Mouse (Mus musculus) brain, embryonic 18.5 days (tissue): Measurements from ENCODE around the gene Rnf6.
"Not testable (repeated sequence)": the region's sequence is repeated elsewhere in the genome, so short reads cannot be mapped to it uniquely, and the experiment has no call there.

ENCODE experiments used
- DNase-seq: peaks from one replicate; pipeline ENCODE4 v3.0.0-alpha.2; 2012; ENCODE audit warnings: low read depth, low spot score

Rnf6 gene

DNA sequence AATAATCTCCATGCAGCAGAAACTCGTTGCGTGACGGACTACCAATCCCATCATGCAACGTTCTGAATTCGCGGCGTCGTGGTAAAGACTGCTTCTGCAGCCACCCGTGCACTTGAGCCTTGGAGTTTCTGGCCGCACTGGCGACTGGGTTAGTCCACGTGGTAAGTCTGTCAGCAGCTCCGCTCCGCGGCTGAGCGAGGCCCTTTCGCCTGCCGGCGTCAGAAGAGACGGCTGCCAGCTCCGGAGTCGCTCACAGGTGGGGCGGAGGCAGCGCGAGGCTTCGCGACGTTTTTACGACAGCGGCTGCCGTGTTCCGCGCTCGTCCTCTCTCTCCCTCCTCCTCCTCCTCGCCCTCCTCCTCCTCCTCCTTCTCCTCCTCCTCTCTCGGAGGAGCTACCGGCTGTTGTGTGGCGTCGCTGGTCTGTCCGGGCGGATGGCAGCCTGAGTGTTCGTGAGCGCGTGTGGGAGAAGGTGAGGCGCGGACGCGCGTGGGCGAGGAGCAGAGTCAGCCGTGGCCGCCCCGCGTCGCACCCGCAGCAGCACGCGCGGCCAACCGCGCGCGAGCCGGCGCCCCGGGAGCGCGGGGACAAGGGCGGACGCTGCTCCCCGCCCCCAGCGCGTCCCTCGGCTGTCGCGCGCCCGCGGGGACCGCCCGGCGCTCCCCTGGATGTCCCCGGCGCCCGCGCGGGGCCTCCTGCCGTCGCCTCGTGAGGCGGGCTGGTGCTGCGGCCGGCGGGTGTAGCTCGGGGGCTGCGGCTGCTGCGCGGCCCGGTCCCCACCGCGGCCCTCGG, 9.7 kb upstream of the Rnf6 start, which contains the start of gene Cdk8:
Gene Cdk8 (plus strand): TSS at position 367 of the 791 bp plus-strand sequence.
- DNase-seq: peak; percentile 92

DNA sequence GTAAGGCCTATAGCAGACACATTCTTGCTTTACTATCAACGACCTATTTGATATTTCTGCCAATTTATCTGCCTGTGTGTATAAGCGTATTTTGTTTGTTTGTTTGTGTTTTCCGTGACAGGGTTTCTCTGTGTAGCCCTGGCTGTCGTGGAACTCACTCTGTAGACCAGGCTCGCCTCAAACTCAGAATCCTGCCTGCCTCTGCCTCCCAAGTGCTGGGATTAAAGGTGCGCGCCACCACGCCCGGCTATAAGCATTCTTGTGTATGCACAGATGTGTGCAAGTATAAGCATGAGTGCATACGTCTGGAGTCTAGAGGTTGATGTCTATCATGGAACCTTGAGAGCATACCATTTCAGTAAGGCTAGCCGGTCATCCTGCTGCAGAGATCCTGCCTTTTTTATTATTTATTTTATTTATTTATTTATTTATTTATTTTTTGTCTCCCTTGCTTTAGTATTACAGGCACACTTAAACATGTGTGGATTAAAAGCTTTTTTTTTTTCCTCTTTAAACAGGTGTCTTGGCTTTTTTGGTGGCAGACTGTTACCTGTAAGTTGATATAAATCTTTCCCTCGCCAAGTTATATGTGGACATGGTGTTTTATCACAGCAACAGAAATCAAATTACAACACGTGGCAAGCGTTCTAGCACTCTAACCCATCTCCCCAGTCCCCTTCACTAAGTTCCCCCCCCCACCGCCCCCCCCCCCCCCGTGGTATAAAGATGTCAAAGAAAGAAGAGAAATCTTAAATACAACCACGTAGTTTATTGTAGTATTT, 8.7 kb upstream of the Rnf6 start:
- no peak for DNase-seq

DNA sequence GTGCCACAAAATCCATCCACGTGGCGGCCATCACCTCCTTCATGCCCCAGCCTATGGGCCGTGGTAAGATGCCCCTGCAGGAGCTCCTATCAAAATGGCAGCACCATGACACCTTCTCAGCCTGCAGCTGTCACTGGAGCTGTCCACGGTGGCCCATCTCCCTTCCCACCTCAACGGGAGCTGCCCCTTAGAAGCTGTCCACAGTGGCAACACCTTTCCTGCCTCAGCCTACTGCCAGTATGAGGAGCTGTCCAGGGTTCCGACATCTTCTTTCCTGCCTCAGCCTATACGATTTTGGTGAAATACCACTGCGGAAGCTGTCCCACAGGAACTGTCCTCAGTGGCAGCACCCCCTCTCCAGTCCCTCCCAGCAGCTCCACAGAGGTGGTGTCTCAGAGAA, 6.1 kb upstream of the Rnf6 start:
- DNase-seq: no peak

DNA sequence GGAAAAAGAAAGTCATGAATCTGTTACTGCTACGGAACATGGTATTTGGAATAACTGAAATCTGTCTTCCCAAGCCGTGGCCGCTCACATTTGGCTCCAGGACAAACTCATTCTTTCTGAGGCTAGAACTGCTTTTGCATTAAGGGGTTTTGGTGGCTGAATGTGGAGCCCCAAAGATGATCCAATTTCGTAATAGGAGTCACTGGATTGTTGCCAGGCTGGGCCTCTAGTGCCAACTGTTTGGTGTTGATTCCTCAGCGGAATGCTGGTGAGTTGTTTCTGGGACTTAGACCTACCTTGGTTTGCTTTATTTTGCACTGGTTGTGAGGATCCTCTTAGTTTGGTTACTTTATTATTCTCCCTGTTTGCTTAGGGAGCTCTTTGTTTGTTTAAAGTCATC, 2.4 kb upstream of the Rnf6 start:
- no peak for DNase-seq

DNA sequence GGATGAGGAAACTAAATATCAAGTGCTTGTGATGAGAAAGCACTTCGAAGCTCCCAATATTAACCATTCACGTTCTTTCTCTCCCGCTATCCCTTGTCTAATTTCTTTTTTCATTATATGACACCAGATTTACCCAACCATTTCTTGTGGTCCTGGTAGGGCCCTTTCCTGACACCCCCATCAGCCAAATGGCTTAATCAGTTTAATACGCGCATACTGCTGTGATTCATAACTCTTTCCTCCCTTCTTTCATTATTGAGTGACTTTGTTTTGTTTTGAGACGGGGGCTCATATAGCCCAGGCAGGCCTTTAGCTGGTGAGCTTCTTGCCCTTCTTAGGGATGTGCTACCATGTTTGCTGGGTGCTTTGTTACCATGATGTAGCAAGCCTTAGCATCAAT, 367 bp upstream of the Rnf6 start:
- no peak for DNase-seq

DNA sequence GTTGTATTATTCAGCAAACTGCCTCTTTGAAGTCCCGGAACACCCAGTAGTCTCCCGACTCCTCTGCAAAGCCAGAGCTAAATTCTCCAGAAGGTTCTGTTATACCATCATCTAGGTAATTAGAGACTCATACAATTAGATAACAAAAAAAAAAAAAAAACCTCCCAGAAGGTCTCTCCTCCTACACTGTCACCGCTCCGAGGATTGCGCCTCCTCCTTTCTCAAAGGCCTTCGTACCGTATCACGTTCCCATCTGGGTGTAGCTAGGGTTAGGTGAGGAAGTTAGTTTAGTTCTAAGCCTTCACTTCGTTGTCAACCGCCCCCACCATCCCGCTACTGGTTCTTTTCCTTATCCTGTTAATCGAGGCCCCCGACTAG, 865 bp downstream of the Rnf6 start:
- no peak for DNase-seq

DNA sequence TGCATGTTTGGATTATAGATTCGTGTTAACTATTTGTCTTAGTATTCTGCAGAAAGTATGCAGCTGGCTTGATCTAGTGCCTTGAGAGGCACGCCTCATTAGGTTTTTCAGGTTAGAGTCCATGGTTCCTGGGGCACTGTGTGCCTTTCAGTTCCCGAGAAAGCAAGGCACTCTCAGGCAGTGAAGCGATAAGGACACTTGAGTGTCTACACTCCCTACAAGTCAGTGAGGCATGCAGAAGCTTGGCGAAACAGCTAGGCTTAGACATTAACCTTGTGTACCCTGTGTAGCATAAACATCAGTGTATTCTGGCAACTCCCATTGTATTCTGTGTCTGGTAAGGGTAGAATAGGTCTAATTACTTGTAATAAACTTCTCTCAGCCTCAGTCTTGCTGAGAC, 15.8 kb downstream of the Rnf6 start:
- no peak for DNase-seq

DNA sequence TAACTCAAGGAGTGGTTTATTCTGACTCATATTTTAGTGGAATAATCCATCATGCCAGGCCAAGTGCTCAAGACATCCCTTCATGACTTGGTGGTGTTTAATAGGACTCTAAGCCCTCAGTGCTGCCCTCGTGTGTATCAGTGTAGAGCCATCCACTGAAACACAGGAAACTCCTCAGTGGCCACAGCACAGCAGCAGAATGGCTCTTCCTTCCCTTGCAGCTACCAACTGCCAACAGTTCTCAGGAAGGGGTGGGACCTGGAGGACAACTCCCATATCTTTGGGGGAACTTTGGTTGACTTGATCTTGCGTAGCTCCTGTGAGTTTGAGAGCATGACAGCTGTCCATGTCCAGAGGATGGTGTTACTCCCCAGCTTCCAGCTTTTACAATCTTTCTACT, 17.4 kb downstream of the Rnf6 start:
- no peak for DNase-seq

DNA sequence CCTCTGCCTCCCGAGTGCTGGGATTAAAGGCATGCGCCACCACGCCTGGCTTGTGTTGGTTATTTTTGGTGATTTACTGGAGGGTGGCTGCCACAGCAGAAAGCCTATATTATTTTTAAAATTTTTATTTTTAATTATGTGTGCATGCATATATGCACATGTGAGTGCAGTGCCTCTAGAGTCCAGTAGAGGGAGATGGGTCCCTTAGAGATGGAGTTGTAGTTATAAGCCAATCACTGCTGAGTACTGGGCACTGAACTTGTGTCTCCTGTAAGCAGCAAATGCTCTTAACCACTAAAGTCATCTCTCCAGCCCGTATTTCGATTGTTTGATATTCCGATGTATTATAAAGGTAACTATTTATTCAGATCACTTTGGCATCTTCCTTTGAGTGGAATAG, 20.8 kb downstream of the Rnf6 start:
- no peak for DNase-seq

DNA sequence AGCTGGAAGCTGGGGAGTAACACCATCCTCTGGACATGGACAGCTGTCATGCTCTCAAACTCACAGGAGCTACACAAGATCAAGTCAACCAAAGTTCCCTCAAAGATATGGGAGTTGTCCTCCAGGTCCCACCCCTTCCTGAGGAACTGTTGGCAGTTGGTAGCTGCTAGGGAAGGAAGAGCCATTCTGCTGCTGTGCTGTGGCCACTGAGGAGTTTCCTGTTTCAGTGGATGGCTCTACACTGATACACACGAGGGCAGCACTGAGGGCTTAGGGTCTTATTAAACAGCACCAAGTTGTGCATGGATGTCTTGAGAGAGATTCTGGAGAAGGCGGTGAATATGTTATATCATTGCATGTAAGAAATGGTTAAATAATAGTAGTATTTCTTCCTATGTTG, 21.8 kb downstream of the Rnf6 start:
- DNase-seq: no peak

DNA sequence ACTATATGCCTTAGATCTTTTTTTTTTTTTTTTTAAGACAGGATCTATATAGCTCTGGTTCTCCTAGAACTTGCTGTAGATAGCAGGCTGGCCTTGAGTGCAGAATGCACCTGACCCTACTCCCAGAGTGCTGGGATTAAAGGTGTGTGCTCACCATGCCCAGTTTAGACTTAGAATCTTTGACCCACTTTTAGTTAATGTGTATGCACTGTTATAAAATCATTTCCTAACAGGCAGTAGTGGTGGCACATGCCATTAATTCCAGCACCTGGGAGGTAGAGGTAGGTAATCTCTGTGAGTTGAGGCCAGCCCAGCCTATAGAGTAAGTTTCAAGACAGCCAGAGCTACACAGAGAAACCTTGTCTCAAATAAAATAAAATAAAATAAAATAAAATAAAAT, 22.3 kb downstream of the Rnf6 start:
- no peak for DNase-seq

DNA sequence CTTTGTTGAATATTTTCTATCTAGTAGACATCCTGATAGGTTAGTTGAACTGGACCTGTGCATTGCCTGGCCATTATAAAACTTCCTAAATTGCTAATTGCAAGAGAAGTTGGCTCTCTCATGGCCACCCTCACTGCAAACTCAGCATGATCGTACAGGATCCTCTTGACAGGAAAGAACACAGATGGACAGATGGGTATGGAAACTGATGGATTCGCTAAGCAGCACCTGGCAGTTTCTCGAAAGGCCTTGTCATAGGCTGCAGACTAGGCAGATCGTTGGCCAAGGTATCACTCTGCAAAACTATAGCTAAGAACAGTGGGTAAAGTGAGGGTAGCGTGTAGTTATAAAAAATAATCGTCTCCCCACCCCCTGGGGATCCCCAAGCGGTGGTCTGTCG, 28.0 kb downstream of the Rnf6 start:
- DNase-seq: no peak

DNA sequence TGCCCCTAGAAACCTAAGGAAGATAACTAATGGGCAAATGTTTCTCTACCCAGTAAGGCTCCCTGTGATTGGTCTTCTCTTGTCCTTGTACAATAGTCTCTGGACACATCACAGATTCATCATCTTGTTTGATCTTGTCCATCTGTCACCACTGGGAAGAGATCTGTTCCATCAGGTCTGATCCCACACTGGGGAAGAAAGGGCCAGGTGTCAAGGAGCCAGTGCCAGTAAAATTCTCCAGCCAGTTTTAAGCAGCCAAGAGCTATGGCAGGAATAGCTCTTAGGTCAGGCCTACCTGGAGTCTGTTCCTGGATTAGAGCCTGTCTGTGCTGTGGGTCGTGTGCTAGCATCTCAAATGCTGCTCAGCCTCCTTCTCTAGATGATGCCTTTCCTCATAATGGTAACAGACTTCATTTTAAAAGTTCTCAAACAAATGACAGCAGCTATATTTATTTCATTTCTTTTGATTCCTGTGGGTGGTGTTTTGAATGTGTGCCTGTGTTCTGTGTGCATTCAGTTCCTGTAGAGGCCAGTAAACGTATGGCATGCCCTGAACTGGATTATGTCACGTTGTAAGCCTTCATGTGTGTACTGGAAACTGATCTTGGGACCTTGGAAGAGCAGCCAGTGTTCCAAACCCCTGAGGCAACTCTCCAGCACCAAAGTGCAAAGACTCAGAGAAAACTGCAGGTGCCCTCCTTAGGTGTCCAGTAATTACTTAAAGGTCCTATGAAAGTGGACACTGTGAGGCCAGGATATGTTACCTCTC, 30.7 kb downstream of the Rnf6 start:
- DNase-seq: no peak

DNA sequence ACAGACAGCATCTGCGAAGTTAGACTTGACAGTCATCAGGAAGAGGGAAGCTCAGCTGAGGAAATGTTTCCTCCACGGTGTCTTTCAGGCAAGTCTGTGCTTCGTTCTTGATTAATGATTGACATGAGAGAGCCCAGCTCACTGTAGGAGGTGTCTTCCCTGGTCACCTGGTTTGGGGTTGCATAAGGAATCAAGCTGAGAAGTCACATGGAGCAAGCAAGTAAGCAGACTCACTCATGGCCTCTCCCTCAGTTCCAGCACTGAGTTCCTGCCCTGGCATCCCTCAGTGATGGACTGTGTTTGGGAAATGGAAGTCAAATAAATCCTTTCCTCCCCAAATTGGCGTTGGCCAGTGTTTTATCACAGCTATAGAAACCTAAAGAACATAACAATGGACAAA, 31.3 kb downstream of the Rnf6 start:
- no peak for DNase-seq

DNA sequence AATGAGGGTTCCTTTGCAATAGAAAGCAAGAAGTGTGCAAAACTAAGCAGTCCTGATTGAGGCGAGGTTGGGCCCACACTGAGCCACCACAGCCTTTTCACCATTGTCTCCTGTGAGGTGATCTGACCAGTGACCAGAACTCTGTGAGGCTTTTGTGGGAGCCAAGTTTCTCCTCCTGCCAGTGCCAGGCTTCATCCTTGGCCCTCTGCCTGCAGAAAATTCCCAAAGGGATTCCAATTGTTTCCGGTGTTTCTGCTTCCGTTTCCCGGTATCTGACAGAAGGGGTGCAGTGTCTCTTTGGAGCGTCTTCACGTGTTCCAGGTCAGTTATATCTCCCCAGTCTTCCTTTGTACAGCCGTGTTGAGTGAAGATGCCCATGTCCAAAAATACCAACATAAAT, 32.6 kb downstream of the Rnf6 start:
- no peak for DNase-seq

DNA sequence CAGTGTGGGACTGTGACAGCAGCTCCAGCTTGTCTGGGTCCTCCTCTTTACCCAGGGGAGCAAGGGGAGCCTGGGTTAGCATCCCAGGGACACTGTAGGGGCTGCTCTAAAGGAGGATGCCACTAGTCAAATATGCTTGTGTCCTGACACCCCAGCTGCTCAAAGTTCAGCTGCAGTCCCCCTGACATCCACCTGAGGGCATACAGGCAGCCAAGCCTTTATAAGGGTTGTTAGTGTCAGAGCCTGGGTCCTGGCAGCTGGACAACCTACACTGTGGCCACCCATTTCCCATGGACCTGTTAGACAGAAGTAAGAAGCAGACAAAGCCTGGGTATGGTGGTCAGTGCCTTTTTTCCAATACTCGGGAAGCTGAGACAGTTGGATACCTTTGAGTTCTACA, 33.2 kb downstream of the Rnf6 start:
- DNase-seq: no peak

DNA sequence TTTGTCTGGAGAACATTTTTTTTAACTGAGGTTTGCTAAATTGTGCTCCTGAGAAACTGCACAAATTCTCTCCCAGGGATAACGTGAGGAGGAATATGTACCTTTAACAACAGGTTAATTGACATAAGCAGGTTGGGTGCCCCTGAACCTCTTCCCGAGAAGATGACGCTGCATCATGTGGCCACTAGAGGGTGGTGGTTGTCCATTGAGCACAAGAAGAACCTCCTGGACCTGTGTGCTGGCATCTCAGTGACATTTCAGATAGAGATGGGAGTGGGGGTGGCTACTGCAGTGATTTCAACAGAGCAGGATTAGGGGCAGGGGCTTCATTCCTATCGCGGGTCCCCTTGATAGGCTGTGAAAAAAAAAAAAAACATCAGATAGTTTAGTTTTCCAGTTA, 33.9 kb downstream of the Rnf6 start:
- DNase-seq: not testable (repeated sequence)

DNA sequence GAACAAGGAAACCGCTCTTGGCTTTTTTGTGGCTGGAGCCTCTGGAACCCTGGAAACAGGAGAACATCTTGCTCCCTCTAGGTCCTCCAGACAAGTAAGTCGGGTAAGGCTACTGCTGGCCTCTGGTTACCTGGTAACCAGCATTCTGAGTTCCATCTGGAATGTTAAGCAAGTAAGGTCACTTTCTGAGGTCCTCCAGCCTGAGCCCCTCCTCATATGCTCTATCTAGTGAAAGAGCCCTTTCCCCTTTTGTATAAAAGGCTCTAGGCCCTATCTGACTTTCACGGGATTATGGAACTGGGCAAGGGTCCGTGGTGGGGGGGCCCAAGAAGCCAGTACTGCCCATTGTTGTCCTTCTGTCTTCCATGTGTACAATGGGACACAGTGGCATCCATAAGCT, 36.2 kb downstream of the Rnf6 start, which contains the start of gene 1700001J03Rik:
Gene 1700001J03Rik (minus strand): TSS at position 101 of the 400 bp plus-strand sequence.
- not testable (repeated sequence) for DNase-seq

DNA sequence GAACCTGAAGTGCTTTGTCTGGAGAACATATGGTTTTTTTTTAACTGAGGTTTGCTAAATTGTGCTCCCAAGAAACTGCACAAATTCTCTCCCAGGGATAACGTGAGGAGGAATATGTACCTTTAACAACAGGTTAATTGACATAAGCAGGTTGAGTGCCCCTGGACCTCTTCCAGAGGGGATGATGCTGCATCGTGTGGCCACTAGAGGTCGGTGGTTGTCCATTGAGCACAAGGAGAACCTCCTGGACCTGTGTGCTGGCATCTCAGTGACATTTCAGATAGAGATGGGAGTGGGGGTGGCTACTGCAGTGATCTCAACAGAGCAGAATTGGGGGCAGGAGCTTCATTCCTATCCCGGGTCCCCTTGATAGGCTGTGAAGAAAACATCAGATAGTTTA, 48.6 kb downstream of the Rnf6 start:
- not testable (repeated sequence) for DNase-seq

DNA sequence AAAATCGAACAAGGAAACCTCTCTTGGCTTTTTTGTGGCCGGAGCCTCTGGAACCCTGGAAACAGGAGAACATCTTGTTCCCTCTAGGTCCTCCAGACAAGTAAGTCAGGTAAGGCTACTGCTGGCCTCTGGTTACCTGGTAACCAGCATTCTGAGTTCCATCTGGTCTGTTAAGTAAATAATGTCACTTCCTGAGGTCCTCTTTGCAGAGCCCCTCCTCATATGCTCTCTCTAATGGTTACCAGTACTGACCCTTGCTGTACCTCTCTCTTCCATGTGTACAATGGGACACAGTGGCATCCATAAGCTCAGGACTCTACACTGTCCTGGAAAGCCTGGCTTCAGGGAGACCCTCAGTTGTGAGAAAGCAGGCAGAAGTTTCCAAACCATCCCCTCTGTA, 50.7 kb downstream of the Rnf6 start, which contains the start of gene Gm6309:
Gene Gm6309 (minus strand): TSS at position 101 of the 400 bp plus-strand sequence.
- DNase-seq: not testable (repeated sequence)

DNA sequence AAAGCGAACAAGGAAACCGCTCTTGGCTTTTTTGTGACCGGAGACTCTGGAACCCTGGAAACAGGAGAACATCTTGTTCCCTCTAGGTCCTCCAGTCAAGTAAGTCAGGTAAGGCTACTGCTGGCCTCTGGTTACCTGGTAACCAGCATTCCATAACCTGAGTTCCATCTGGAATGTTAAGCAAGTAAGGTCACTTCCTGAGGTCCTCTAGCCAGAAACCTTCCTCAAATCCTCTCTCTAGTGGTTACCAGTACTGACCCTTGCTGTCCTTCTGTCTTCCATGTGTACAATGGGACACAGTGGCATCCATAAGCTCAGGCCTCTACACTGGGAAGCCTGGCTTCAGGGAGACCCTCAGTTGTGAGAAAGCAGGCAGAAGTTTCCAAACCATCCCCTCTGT, 60.9 kb downstream of the Rnf6 start, which contains the start of gene Gm5565:
Gene Gm5565 (minus strand): TSS at position 101 of the 400 bp plus-strand sequence.
- not testable (repeated sequence) for DNase-seq
